Mouse (Mus musculus): ENCODE measurements around the gene Ubb. TPM values are rescaled to one million over a fixed set of nuclear protein-coding genes. Genes with fewer than 3 reads are reported as not detected.
A peak's percentile ranks its signal among the peaks of the same experiment; 100 is the strongest.

Ubb gene
- polyA plus RNA-seq, 1 experiment from 2014 or later, result 2,440 TPM

- no peak for TF ChIP-seq CTCF (IDR thresholded peaks at IDR 0.05; ENCODE audit: low read depth)
- Histone ChIP-seq H3K9me3 (ENCODE audit: control insufficient read depth) (no peaks in the 10 kb centered on the region), H3K4me1 (replicated peaks; ENCODE audit: control insufficient read depth, insufficient read depth, low read length) (peaks cover 4% of the 10 kb centered on the region), H3K4me2 (replicated peaks; ENCODE audit: low read depth) (no peak overlapping the region; the same call in 1 of the 2 replicates), H3K9ac (ENCODE audit: low read depth, low read length) (no peak overlapping the region), H3K36me3 (ENCODE audit: control insufficient read depth, insufficient read depth) (no peaks in the 10 kb centered on the region), H3K27me3 (replicated peaks; ENCODE audit: control insufficient read depth, insufficient read depth, low read length) (0 out of 2 replicates have a peak, but pooled peaks cover 7% of the 10 kb centered on the region), H3K4me3 (ENCODE audit: low read depth, low read length) (no peak overlapping the region), H3K27ac (ENCODE audit: low read depth, low read length) (no peak overlapping the region)
- 74% methylated on average over 4 of the region's 4 CpGs for WGBS
- no peak for ATAC-seq
These were observed 23.7 kb downstream of the Ubb start for GRCm38 (mm10) chr11:62574703-62575085.

GRCm38 (mm10) chr11:62575297-62575658 lies 24.3 kb downstream of the Ubb start:
- no peaks in the 10 kb centered on the region for H3K9me3 ChIP-seq (ENCODE audit: control insufficient read depth)
- under 1% methylated on average over 9 of the region's 9 CpGs for WGBS
- H3K4me3 ChIP-seq (ENCODE audit: low read depth, low read length), result peak overlapping the region; percentile 62
- no peaks in the 10 kb centered on the region for H3K36me3 ChIP-seq (ENCODE audit: control insufficient read depth, insufficient read depth)
- 0 out of 2 replicates have a peak, but pooled peaks cover 7% of the 10 kb centered on the region for H3K27me3 ChIP-seq (replicated peaks; ENCODE audit: control insufficient read depth, insufficient read depth, low read length)
- H3K4me1 ChIP-seq (replicated peaks; ENCODE audit: control insufficient read depth, insufficient read depth, low read length), result peaks cover 4% of the 10 kb centered on the region
- peak; percentile 95 for TF ChIP-seq CTCF (IDR thresholded peaks at IDR 0.05; ENCODE audit: low read depth)
- no peak overlapping the region for H3K27ac ChIP-seq (ENCODE audit: low read depth, low read length)
- ATAC-seq, result peak; percentile 34
- peak overlapping the region; percentile 98 for H3K4me2 ChIP-seq (replicated peaks; ENCODE audit: low read depth)
- peak overlapping the region; percentile 42 for H3K9ac ChIP-seq (ENCODE audit: low read depth, low read length)

GRCm38 (mm10) chr11:62575659-62576438 lies 24.9 kb downstream of the Ubb start:
- Histone ChIP-seq H3K4me3 (ENCODE audit: low read depth, low read length) (peak overlapping the region; percentile 62), H3K27me3 (replicated peaks; ENCODE audit: control insufficient read depth, insufficient read depth, low read length) (0 out of 2 replicates have a peak, but pooled peaks cover 7% of the 10 kb centered on the region), H3K9ac (ENCODE audit: low read depth, low read length) (peak overlapping the region; percentile 42), H3K36me3 (ENCODE audit: control insufficient read depth, insufficient read depth) (no peaks in the 10 kb centered on the region), H3K9me3 (ENCODE audit: control insufficient read depth) (no peaks in the 10 kb centered on the region), H3K4me2 (replicated peaks; ENCODE audit: low read depth) (peak overlapping the region; percentile 98), H3K27ac (ENCODE audit: low read depth, low read length) (no peak overlapping the region), H3K4me1 (replicated peaks; ENCODE audit: control insufficient read depth, insufficient read depth, low read length) (peaks cover 4% of the 10 kb centered on the region)
- WGBS, result 7% methylated on average over 27 of the region's 27 CpGs
- peak; percentile 43 for ATAC-seq
- TF ChIP-seq CTCF (IDR thresholded peaks at IDR 0.05; ENCODE audit: low read depth), result no peak

- peaks cover 4% of the 10 kb centered on the region for H3K4me1 ChIP-seq (replicated peaks; ENCODE audit: control insufficient read depth, insufficient read depth, low read length)
- peak overlapping the region; percentile 62 for H3K4me3 ChIP-seq (ENCODE audit: low read depth, low read length)
- H3K9me3 ChIP-seq (ENCODE audit: control insufficient read depth), result no peaks in the 10 kb centered on the region
- H3K27me3 ChIP-seq (replicated peaks; ENCODE audit: control insufficient read depth, insufficient read depth, low read length), result 0 out of 2 replicates have a peak, but pooled peaks cover 7% of the 10 kb centered on the region
- no peak for TF ChIP-seq CTCF (IDR thresholded peaks at IDR 0.05; ENCODE audit: low read depth)
- WGBS, result 70% methylated on average over 16 of the region's 16 CpGs
- H3K9ac ChIP-seq (ENCODE audit: low read depth, low read length), result no peak overlapping the region
- H3K27ac ChIP-seq (ENCODE audit: low read depth, low read length), result no peak overlapping the region
- ATAC-seq, result no peak
- H3K36me3 ChIP-seq (ENCODE audit: control insufficient read depth, insufficient read depth), result no peaks in the 10 kb centered on the region
- peak overlapping the region; percentile 98 for H3K4me2 ChIP-seq (replicated peaks; ENCODE audit: low read depth)
These were observed 25.7 kb downstream of the Ubb start for GRCm38 (mm10) chr11:62576530-62577152.

- no peaks in the 10 kb centered on the region for H3K9me3 ChIP-seq (ENCODE audit: control insufficient read depth)
- H3K27me3 ChIP-seq (replicated peaks; ENCODE audit: control insufficient read depth, insufficient read depth, low read length), result no peaks in the 10 kb centered on the region
- H3K27ac ChIP-seq (ENCODE audit: low read depth, low read length), result no peak overlapping the region
- no peak overlapping the region for H3K4me2 ChIP-seq (replicated peaks; ENCODE audit: low read depth)
- H3K36me3 ChIP-seq (ENCODE audit: control insufficient read depth, insufficient read depth), result no peaks in the 10 kb centered on the region
- no peak overlapping the region for H3K4me3 ChIP-seq (ENCODE audit: low read depth, low read length)
- no peak for ATAC-seq
- H3K9ac ChIP-seq (ENCODE audit: low read depth, low read length), result no peak overlapping the region
- no peaks in the 10 kb centered on the region for H3K4me1 ChIP-seq (replicated peaks; ENCODE audit: control insufficient read depth, insufficient read depth, low read length)
- no peak for TF ChIP-seq CTCF (IDR thresholded peaks at IDR 0.05; ENCODE audit: low read depth)
- WGBS, result 86% methylated on average over 6 of the region's 6 CpGs
These were observed 32.1 kb downstream of the Ubb start for GRCm38 (mm10) chr11:62583031-62583430.

GRCm38 (mm10) chr11:62584671-62585206 lies 33.8 kb downstream of the Ubb start:
- H3K9ac ChIP-seq (ENCODE audit: low read depth, low read length), result no peak overlapping the region
- no peak overlapping the region for H3K27ac ChIP-seq (ENCODE audit: low read depth, low read length)
- WGBS, result 71% methylated on average over 9 of the region's 9 CpGs
- no peaks in the 10 kb centered on the region for H3K4me1 ChIP-seq (replicated peaks; ENCODE audit: control insufficient read depth, insufficient read depth, low read length)
- H3K4me3 ChIP-seq (ENCODE audit: low read depth, low read length), result no peak overlapping the region
- TF ChIP-seq CTCF (IDR thresholded peaks at IDR 0.05; ENCODE audit: low read depth), result no peak
- H3K36me3 ChIP-seq (ENCODE audit: control insufficient read depth, insufficient read depth), result no peaks in the 10 kb centered on the region
- ATAC-seq, result no peak
- no peaks in the 10 kb centered on the region for H3K27me3 ChIP-seq (replicated peaks; ENCODE audit: control insufficient read depth, insufficient read depth, low read length)
- H3K9me3 ChIP-seq (ENCODE audit: control insufficient read depth), result no peaks in the 10 kb centered on the region
- H3K4me2 ChIP-seq (replicated peaks; ENCODE audit: low read depth), result no peak overlapping the region
